Mouse (Mus musculus) stomach, postnatal 0 days (tissue): ENCODE measurements around the gene Otulinl. TPM values are rescaled to one million over a fixed set of nuclear protein-coding genes. Genes with fewer than 3 reads are reported as not detected.

Experiments used
- ATAC-seq: fragments of 200-750 bp; cut with Nextera tagmentation; 2 replicates; pipeline ENCODE4 v1.8.0; 2017; ENCODE audit not compliant: low FRiP score, low TSS enrichment
- DNase-seq: peaks from one replicate; pipeline ENCODE4 v3.0.0-alpha.2; 2016; ENCODE audit warnings: low spot score
- H3K27ac ChIP-seq: fragments of 300-500 bp; sonication (generic); replicated peaks from 2 replicates; pipeline ENCODE4 v1.5.1; 2014; ENCODE audit warnings: mild to moderate bottlenecking, control low read depth
- H3K27me3 ChIP-seq: fragments of 300-500 bp; sonication (generic); 2 replicates; pipeline ENCODE4 v1.6.1; 2014; ENCODE audit warnings: low read length; ENCODE audit not compliant: control insufficient read depth, insufficient read depth
- H3K36me3 ChIP-seq: fragments of 300-500 bp; sonication (generic); 2 replicates; pipeline ENCODE4 v1.6.1; 2014; ENCODE audit warnings: low read length, mixed read lengths; ENCODE audit not compliant: control insufficient read depth, insufficient read depth
- H3K4me1 ChIP-seq: fragments of 300-500 bp; sonication (generic); replicated peaks from 2 replicates; pipeline ENCODE4 v1.6.1; 2014; ENCODE audit warnings: antibody characterized with exemption; ENCODE audit not compliant: control insufficient read depth, insufficient read depth
- H3K4me2 ChIP-seq: fragments of 300-500 bp; sonication (generic); replicated peaks from 2 replicates; pipeline ENCODE4 v1.6.1; 2014; ENCODE audit warnings: low read depth, mild to moderate bottlenecking, control low read depth, moderate library complexity
- H3K4me3 ChIP-seq: fragments of 300-500 bp; sonication (generic); 2 replicates; pipeline ENCODE4 v1.5.1; 2014; ENCODE audit warnings: low read depth, low read length, control low read depth
- H3K9ac ChIP-seq: fragments of 300-500 bp; sonication (generic); 2 replicates; pipeline ENCODE4 v1.6.1; 2014; ENCODE audit warnings: mild to moderate bottlenecking, low read length, control low read depth, mixed read lengths
- H3K9me3 ChIP-seq: fragments of 300-500 bp; sonication (generic); 2 replicates; pipeline ENCODE4 v1.6.1; 2016; ENCODE audit warnings: low read length; ENCODE audit not compliant: control insufficient read depth
- CTCF ChIP-seq: IDR thresholded peaks from 2 replicates; pipeline ENCODE4 v1.5.1; 2016; ENCODE audit warnings: antibody characterized with exemption, low read depth, mild to moderate bottlenecking, moderate library complexity
- EP300 ChIP-seq: optimal IDR thresholded peaks from 2 replicates; pipeline ENCODE3; 2016; ENCODE audit warnings: antibody characterized with exemption
- WGBS: fragments of 180-500 bp; shearing (Covaris S2); extraction: QIAGEN DNeasy Blood & Tissue Kit; methylation state at CpG from one replicate; pipeline ENCODE4 v1.1.7; 2014; 5-methylcytosine and 5-hydroxymethylcytosine counted together
- polyA plus RNA-seq: library from polyadenylated mRNA; unstranded; fragments of >200 nt; fragmentation: Nextera tagmentation; extraction: Ambion mirVana; gene quantifications from 2 replicates; pipeline ENCODE4 v1.2.1, GENCODE M21; 2015

Gene Otulinl
- polyA plus RNA-seq, 1 experiment from 2014 or later, result 15.2 TPM

- H3K27ac ChIP-seq, result peak overlapping the region; percentile 40
- TF ChIP-seq CTCF, result no peak
- TF ChIP-seq EP300, result no peak
- H3K4me1 ChIP-seq, result no peaks in the 10 kb centered on the region; the same call in 1 of the 2 replicates
- no peaks in the 10 kb centered on the region for H3K9me3 ChIP-seq
- ATAC-seq, result no peak
- DNase-seq, result no peak
- no peaks in the 10 kb centered on the region for H3K36me3 ChIP-seq
- WGBS, result 35% methylated on average over 11 of the region's 11 CpGs
- no peak overlapping the region for H3K4me2 ChIP-seq
- no peak overlapping the region for H3K4me3 ChIP-seq
- no peak overlapping the region for H3K9ac ChIP-seq
- H3K27me3 ChIP-seq, result no peaks in the 10 kb centered on the region
Observed at GRCm38 (mm10) chr15:27702031-27702971, 20.9 kb upstream of the Otulinl start.

GRCm38 (mm10) chr15:27697632-27698031, 16.3 kb upstream of the Otulinl start:
- H3K4me1 ChIP-seq, result no peaks in the 10 kb centered on the region; the same call in 1 of the 2 replicates
- TF ChIP-seq CTCF (no peak), EP300 (no peak)
- no peaks in the 10 kb centered on the region for H3K27me3 ChIP-seq
- WGBS, result 89% methylated on average over 5 of the region's 5 CpGs
- H3K27ac ChIP-seq, result no peak overlapping the region
- DNase-seq (no peak), ATAC-seq (no peak)
- H3K4me3 ChIP-seq, result no peak overlapping the region
- no peak overlapping the region for H3K4me2 ChIP-seq
- no peaks in the 10 kb centered on the region for H3K36me3 ChIP-seq
- H3K9me3 ChIP-seq, result no peaks in the 10 kb centered on the region
- H3K9ac ChIP-seq, result no peak overlapping the region

GRCm38 (mm10) chr15:27693235-27693634, 11.9 kb upstream of the Otulinl start:
- no peak for DNase-seq
- no peaks in the 10 kb centered on the region for H3K36me3 ChIP-seq
- no peak overlapping the region for H3K4me2 ChIP-seq
- 85% methylated on average over 10 of the region's 10 CpGs for WGBS
- no peaks in the 10 kb centered on the region for H3K4me1 ChIP-seq
- ATAC-seq, result no peak
- H3K9me3 ChIP-seq, result no peaks in the 10 kb centered on the region
- H3K27me3 ChIP-seq, result no peaks in the 10 kb centered on the region
- no peak overlapping the region for H3K27ac ChIP-seq
- no peak for TF ChIP-seq EP300
- no peak for TF ChIP-seq CTCF
- no peak overlapping the region for H3K4me3 ChIP-seq
- no peak overlapping the region for H3K9ac ChIP-seq

GRCm38 (mm10) chr15:27692161-27692560, 10.8 kb upstream of the Otulinl start:
- H3K9me3 ChIP-seq, result no peaks in the 10 kb centered on the region
- H3K4me3 ChIP-seq, result no peak overlapping the region
- H3K27ac ChIP-seq, result no peak overlapping the region
- H3K27me3 ChIP-seq, result no peaks in the 10 kb centered on the region
- WGBS, result 82% methylated on average over 7 of the region's 7 CpGs
- no peak for DNase-seq
- no peaks in the 10 kb centered on the region for H3K4me1 ChIP-seq
- no peaks in the 10 kb centered on the region for H3K36me3 ChIP-seq
- no peak overlapping the region for H3K4me2 ChIP-seq
- TF ChIP-seq EP300 (no peak), CTCF (no peak)
- no peak overlapping the region for H3K9ac ChIP-seq
- no peak for ATAC-seq

GRCm38 (mm10) chr15:27691213-27691612, 9.8 kb upstream of the Otulinl start:
- Histone ChIP-seq H3K9ac (no peak overlapping the region), H3K9me3 (no peaks in the 10 kb centered on the region), H3K4me3 (no peak overlapping the region), H3K4me1 (no peaks in the 10 kb centered on the region), H3K27ac (no peak overlapping the region), H3K27me3 (no peaks in the 10 kb centered on the region), H3K4me2 (no peak overlapping the region), H3K36me3 (no peaks in the 10 kb centered on the region)
- no peak for TF ChIP-seq EP300
- no peak for TF ChIP-seq CTCF
- ATAC-seq, result no peak
- WGBS, result 75% methylated on average over 7 of the region's 7 CpGs
- DNase-seq, result no peak

- WGBS, result 52% methylated on average over 9 of the region's 9 CpGs
- H3K27ac ChIP-seq, result no peak overlapping the region
- TF ChIP-seq EP300 (no peak), CTCF (no peak)
- H3K4me3 ChIP-seq, result no peak overlapping the region
- H3K4me2 ChIP-seq, result no peak overlapping the region
- 0 out of 2 replicates have a peak, but pooled peaks have one; percentile 24 for ATAC-seq
- H3K27me3 ChIP-seq, result no peaks in the 10 kb centered on the region
- no peaks in the 10 kb centered on the region for H3K9me3 ChIP-seq
- H3K36me3 ChIP-seq, result no peaks in the 10 kb centered on the region
- H3K4me1 ChIP-seq, result no peaks in the 10 kb centered on the region
- no peak for DNase-seq
- no peak overlapping the region for H3K9ac ChIP-seq
Observed at GRCm38 (mm10) chr15:27688041-27688651, 6.8 kb upstream of the Otulinl start.
